Mouse (Mus musculus): ENCODE results near the gene Tmprss6.

DNA sequence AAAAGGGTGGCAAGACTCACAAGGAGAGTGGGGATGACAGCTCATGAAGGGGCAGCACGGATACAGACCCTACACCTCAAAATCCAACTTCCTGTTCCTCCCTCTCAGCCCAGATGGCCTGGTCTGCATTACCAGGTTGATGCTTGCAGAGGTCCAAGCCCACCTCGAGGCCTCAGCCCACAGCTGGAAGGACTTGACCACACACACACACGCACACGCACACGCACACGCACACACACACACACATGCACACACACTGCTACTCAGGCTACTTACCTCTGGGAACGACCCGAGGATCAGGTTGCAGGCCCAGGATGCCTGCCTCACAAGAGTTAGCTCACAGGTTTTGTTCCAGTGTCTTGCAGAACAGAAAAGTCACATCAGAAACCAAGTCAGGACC is 21.5 kb upstream of the Tmprss6 start:
- TF ChIP-seq GATA1 (IDR thresholded peaks at IDR 0.05; ENCODE audit: borderline replicate concordance, low read length): no peak
- TF ChIP-seq FLI1 (IDR thresholded peaks at IDR 0.05; ENCODE audit: low read length): no peak
